Mouse (Mus musculus): ENCODE results near the gene Znrf1.

The Znrf1 gene

DNA sequence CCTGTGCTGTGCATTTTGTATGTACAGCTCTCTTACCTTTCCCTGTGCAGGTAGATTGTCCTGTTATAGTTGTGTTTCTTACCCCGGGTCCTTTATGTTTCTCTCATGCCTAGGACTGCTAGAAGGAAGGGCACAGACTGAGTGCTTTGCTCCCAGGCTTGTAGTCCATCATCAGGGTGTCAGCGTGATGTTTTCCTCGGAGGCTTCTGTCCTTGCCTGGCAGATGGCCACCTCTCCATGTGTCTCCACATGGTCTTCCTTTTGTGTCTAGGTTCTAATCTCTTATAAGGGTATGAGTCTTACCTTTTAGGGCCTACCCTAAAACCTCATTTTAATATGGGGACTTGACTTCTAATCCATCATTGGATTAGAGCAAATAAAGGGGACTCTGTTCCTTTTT, 31.7 kb downstream of the Znrf1 start:
- in situ Hi-C loops (cut with MboI, MseI): loop anchor here (25.0 kb wide), 1 partner anchor 1070 kb away; no protein-coding TSS in a partner anchor

DNA sequence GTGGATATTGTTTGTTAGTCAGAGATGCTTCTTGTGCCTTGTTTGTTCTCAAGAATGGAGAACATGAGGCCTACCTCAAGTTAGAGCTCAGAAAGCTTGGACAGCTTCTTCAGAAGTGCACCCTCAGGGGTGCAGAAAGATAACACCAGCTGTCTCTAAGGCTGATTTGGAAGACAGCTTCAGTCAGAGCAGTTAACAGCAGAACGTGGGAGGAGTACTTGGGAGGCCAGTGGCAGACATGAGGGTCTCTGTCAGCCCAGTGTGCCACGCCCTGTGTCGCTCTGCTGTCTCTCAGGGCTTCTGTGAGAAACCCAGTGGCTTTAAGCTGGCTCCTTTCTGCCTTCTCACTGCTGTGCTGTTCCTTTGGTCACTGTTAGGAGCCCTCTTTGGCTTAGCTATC, 32.1 kb downstream of the Znrf1 start:
- in situ Hi-C loops (cut with MboI, MseI): loop anchor here (25.0 kb wide), 1 partner anchor 1069 kb away; no protein-coding TSS in a partner anchor

DNA sequence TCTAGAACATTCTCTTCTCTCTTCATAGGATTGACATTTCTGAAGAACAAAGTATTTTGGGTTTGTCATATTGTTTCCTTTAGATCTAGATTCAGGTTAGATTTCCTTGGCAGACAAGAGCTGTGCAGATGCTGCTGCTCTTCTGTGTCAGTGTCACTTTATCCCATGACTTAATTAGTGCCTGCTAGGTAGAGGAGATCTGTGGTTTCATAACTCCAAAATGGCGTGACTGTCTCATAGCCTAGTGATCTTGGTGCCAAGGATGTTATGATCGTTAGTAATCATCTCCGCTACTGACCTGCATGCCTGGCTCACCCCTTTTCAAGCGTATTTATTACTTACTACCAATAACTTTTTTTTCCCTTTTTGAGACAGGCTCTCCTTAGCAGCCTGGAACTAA, 34.0 kb downstream of the Znrf1 start:
- in situ Hi-C loops (cut with MboI, MseI): loop anchor here (25.0 kb wide), 1 partner anchor 1067 kb away; no protein-coding TSS in a partner anchor

GRCm38 (mm10) chr8:111570432-111570831, 34.5 kb downstream of the Znrf1 start:
- in situ Hi-C loops (cut with MboI, MseI): loop anchor here (25.0 kb wide), 1 partner anchor 1067 kb away; no protein-coding TSS in a partner anchor

- in situ Hi-C loops (cut with MboI, MseI): loop anchor here (25.0 kb wide), 1 partner anchor 1066 kb away; no protein-coding TSS in a partner anchor
Observed at GRCm38 (mm10) chr8:111571661-111572060, 35.8 kb downstream of the Znrf1 start.

- in situ Hi-C loops (cut with MboI, MseI): loop anchor here (25.0 kb wide), 1 partner anchor 1065 kb away; no protein-coding TSS in a partner anchor
Observed at GRCm38 (mm10) chr8:111572431-111572830, 36.5 kb downstream of the Znrf1 start.

DNA sequence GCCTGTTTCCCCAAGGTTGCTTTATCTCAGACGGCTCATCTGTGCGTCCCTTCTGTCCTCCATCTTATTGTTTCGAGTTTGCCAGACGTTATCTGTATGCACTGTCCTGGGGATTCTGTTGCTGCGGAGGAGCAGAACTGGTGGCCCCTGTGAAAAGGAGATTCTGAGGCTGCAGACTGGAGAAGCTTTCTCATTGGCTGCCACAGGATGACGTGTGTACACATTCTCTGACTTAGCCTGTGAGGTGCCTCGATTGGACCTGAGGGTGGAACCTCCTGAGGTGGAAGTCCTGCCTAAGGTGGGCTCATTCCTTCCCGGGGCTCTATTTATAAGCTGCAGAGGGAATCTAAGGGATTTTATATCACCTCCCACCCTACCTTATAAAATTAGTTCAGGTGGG, 37.7 kb downstream of the Znrf1 start:
- in situ Hi-C loops (cut with MboI, MseI): loop anchor here (25.0 kb wide), 1 partner anchor 1064 kb away; no protein-coding TSS in a partner anchor

DNA sequence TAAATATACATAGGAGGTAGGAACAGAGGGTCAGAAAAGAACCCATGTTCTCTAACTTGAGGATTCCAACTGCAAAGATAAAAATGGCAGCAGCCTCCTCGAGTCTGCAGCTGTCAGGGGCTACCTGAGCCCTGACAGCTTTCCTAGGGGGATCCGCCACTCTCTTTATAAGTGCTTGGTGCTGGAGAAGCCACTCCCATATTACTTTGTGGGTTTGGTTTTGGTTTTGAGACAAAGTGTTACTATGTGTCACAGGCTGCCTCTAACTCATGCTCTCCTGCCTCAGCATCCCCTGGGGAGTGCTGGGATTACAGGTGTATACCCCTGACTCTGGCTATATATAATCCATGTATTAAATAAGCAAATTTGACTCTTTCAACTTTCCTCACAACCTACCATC, 38.1 kb downstream of the Znrf1 start:
- in situ Hi-C loops (cut with MboI, MseI): loop anchor here (25.0 kb wide), 1 partner anchor 1063 kb away; no protein-coding TSS in a partner anchor

GRCm38 (mm10) chr8:111575492-111575891, 39.6 kb downstream of the Znrf1 start:
- in situ Hi-C loops (cut with MboI, MseI): no loop called here

DNA sequence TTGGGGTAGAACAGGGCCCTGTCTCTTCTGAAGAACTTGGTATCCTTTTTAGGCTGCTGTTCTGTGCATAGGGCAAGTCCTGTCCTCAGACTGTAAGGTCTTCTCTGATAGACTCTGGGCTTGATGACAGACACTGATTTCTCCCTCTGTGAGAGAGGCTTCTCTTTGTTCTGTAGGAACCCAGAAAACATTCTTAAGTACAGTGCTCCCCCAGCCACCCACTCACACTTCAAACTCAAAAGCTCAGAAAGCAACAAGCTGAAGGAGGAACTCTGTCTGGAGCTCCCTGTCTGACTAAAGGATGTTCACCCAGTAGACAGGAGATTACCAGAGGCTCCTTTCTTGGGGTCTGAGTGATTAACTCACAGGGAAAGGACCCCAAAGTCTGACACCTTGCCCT, 40.6 kb downstream of the Znrf1 start:
- in situ Hi-C loops (cut with MboI, MseI): no loop called here

GRCm38 (mm10) chr8:111577880-111578533, 42.1 kb downstream of the Znrf1 start:
- in situ Hi-C loops (cut with MboI, MseI): no loop called here

DNA sequence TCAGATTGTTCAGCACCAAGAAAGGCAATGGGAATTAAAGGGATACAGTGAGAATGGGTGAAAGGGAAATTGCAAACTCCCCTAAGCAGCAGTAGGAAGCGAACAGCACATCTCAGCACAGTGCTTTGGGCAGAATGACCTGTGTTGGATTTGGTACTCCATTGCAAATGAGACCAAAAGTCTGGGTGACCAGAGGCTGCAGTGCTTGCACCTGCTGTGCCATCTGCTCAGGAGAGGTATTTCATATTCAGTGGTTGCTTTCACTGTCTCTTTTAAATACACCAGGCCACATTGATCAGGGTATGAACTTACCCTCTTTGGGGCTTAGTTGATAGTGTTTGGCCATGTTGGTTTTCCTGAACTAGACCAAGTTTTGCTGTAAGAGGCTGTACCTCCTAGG, 43.4 kb downstream of the Znrf1 start:
- in situ Hi-C loops (cut with MboI, MseI): no loop called here

DNA sequence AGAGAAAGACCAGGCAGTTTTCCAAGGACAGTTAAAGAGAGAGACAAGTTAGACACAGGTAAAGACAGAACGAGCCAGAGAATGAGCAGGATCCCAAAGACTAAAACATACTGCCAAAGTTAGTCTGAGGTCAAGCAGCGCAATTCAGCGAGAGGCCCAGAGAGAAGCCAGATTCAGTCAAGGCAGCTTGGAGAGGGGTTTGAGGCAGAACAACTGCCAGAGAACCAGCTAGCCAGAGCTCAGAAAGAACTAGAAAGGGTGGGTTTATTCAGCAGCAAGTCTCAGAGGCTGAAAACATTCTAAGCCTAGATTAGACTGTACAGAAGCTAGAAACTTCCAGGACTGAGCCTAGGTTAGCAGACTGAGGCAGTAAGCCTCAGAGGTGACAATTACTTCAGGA, 44.4 kb downstream of the Znrf1 start:
- in situ Hi-C loops (cut with MboI, MseI): loop anchor here (5.0 kb wide), 1 partner anchor 53 kb away; no protein-coding TSS in a partner anchor

DNA sequence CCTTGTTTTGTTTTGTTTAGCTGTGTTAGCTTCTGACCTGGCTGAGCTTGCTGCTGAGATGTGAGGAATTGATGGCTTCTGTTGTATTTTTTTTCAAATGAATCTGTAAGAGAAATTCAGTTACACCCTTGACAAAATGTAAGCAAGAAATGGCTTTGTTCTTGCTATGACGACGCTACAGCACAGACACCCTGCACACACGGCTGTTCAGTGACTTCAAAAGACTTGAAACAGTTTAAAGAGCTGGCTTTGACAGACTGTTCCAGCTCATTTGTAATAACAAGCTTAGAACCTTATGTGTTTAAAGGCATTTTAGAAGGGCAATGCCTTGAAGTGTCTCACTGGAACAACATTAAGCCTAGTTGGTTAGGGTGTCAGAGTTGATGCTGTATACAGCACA, 46.5 kb downstream of the Znrf1 start:
- in situ Hi-C loops (cut with MboI, MseI): loop anchor here (5.0 kb wide), 1 partner anchor 55 kb away; no protein-coding TSS in a partner anchor

DNA sequence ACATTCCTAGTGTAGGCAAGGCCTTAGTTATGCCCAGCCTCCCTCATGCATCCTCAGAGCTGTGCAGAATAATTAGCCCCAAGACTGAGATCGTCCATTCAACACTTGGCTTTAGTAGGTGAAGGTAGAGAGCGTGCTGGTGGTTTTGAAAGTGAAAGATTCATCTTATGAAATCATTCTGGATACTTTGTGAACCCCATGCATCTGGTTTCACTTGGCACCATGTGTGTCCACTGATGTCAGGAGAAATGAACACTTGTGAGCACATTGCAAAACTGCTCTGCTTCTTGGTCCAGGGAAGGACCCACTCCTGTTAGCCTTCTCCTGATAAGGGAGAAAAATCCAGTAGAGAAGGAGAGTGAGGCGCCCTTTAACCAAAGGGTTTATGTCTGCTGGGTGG, 49.0 kb downstream of the Znrf1 start:
- in situ Hi-C loops (cut with MboI, MseI): loop anchor here (5.0 kb wide), 1 partner anchor 58 kb away; no protein-coding TSS in a partner anchor

GRCm38 (mm10) chr8:111587545-111588094, 51.7 kb downstream of the Znrf1 start:
- in situ Hi-C loops (cut with MboI, MseI): no loop called here

- in situ Hi-C loops (cut with MboI, MseI): no loop called here
Observed at GRCm38 (mm10) chr8:111588336-111588735, 52.4 kb downstream of the Znrf1 start.

GRCm38 (mm10) chr8:111590214-111590613, 54.3 kb downstream of the Znrf1 start:
- in situ Hi-C loops (cut with MboI, MseI): no loop called here

DNA sequence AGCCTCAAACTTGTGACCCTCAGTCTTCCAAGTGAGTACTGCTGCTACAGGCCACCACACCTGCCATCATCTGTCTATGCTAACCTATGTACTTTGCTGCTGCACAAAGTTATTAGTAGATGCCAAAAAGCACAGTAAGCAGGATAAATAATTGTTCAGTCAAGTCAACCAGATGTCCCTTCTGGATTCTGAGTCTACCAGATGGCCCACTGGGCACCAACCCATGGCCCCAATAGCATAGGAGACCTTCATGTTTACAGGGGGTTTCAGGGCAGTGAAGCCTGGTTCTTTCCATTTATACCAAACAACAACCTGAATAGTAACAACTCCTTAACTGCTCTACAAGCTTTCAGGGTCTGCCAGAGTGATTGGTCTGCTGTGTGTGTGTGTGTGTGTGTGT, 55.3 kb downstream of the Znrf1 start:
- in situ Hi-C loops (cut with MboI, MseI): no loop called here

GRCm38 (mm10) chr8:111592390-111592910, 56.6 kb downstream of the Znrf1 start:
- in situ Hi-C loops (cut with MboI, MseI): no loop called here

DNA sequence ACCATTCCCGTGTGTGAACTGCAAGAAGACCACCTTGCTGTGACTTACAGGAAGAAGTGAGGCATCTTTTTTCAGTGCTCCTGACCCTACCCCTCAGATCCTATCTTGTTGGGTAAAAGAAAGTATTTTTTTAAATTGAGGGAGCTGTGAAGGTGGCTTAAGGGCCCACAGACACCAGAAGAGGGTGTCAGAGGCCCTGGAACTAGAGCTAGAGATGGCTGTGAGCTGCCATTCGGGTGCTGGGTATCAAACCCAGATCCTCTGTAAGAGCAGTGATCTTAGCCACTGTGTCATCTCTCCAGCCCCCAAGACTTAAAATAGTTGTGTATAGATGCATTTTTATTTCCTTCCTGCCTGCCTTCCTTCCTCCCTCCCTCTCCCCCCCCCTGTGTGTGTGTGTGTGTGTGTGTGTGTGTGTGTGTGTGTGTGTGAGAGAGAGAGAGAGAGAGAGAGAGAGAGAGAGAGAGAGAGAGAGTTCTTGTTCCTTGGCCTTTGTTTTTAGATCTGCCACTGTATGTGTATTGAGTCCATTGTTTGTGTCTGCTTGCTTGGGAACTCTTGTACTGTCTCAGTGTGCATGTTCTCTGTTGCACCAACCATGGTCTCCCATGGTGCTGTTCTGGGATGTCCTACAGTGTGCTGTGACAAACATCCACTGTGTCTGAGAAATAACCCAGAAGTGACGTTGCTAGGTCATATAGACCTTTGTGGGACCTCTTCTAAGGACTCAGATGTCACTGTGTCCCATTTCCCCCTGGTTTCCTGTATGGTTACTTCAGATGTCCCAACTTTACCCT, 58.3 kb downstream of the Znrf1 start:
- in situ Hi-C loops (cut with MboI, MseI): no loop called here

- in situ Hi-C loops (cut with MboI, MseI): no loop called here
Observed at GRCm38 (mm10) chr8:111594951-111595350, 59.1 kb downstream of the Znrf1 start.

Data from regulatory T cell (primary cell).